Mouse (Mus musculus) E14TG2a.4 (cell line): ENCODE data around the gene Sf3b5.

Experiments used
- H3K27me3 ChIP-seq: 2 replicates; pipeline ENCODE4 v1.6.1; 2014; ENCODE audit warnings: low read length, control low read depth; ENCODE audit not compliant: insufficient read depth
- H3K36me3 ChIP-seq: 2 replicates; pipeline ENCODE4 v1.6.1; 2014; ENCODE audit warnings: low read length, control low read depth; ENCODE audit not compliant: insufficient read depth
- H3K4me1 ChIP-seq: replicated peaks from 2 replicates; pipeline ENCODE4 v1.6.1; 2014; ENCODE audit warnings: low read depth, low read length, control low read depth
- H3K4me3 ChIP-seq: replicated peaks from 2 replicates; pipeline ENCODE4 v1.5.1; 2014; ENCODE audit warnings: mild to moderate bottlenecking, low read length
- H3K9me3 ChIP-seq: 2 replicates; pipeline ENCODE4 v1.6.1; 2014; ENCODE audit warnings: low read length, control low read depth
- CTCF ChIP-seq: conservative IDR thresholded peaks from 2 replicates; pipeline ENCODE4 v1.5.1; 2014; ENCODE audit warnings: low read length
- NANOG ChIP-seq: IDR thresholded peaks from 2 replicates; pipeline ENCODE4 v1.6.1; 2014; ENCODE audit warnings: borderline replicate concordance, low read length, mixed read lengths
- POU5F1 ChIP-seq: IDR thresholded peaks from 2 replicates; pipeline ENCODE4 v1.6.1; 2014; ENCODE audit warnings: low read length, borderline replicate concordance

Sf3b5 gene

GRCm38 (mm10) chr10:12974572-12974971 is 30.6 kb upstream of the Sf3b5 start:
- 0 out of 2 replicates have a peak, but pooled peaks cover 4% of the 10 kb centered on the region for H3K9me3 ChIP-seq
- H3K4me1 ChIP-seq = no peaks in the 10 kb centered on the region
- H3K4me3 ChIP-seq = no peak overlapping the region
- H3K36me3 ChIP-seq = no peaks in the 10 kb centered on the region
- TF ChIP-seq NANOG (no peak), CTCF (no peak), POU5F1 (no peak)
- no peaks in the 10 kb centered on the region for H3K27me3 ChIP-seq

- Histone ChIP-seq H3K9me3 (0 out of 2 replicates have a peak, but pooled peaks cover 4% of the 10 kb centered on the region), H3K4me3 (no peak overlapping the region), H3K27me3 (no peaks in the 10 kb centered on the region), H3K4me1 (no peaks in the 10 kb centered on the region), H3K36me3 (no peaks in the 10 kb centered on the region)
- TF ChIP-seq NANOG (no peak), POU5F1 (no peak), CTCF (no peak)
Measured at GRCm38 (mm10) chr10:12975461-12975860, 29.7 kb upstream of the Sf3b5 start.

- Histone ChIP-seq H3K9me3 (0 out of 2 replicates have a peak, but pooled peaks cover 4% of the 10 kb centered on the region), H3K36me3 (no peaks in the 10 kb centered on the region), H3K4me3 (no peak overlapping the region), H3K27me3 (no peaks in the 10 kb centered on the region), H3K4me1 (no peaks in the 10 kb centered on the region)
- TF ChIP-seq POU5F1 (no peak), CTCF (no peak), NANOG (no peak)
Measured at GRCm38 (mm10) chr10:12975957-12976356, 29.2 kb upstream of the Sf3b5 start.

GRCm38 (mm10) chr10:12976552-12976951 is 28.6 kb upstream of the Sf3b5 start:
- Histone ChIP-seq H3K4me3 (no peak overlapping the region), H3K36me3 (no peaks in the 10 kb centered on the region), H3K9me3 (no peaks in the 10 kb centered on the region), H3K27me3 (no peaks in the 10 kb centered on the region), H3K4me1 (no peaks in the 10 kb centered on the region)
- TF ChIP-seq POU5F1 (no peak), CTCF (no peak), NANOG (no peak)

- no peaks in the 10 kb centered on the region for H3K27me3 ChIP-seq
- no peak overlapping the region for H3K4me3 ChIP-seq
- TF ChIP-seq POU5F1 = no peak
- no peak for TF ChIP-seq CTCF
- TF ChIP-seq NANOG = no peak
- H3K36me3 ChIP-seq = no peaks in the 10 kb centered on the region
- H3K9me3 ChIP-seq = no peaks in the 10 kb centered on the region
- no peaks in the 10 kb centered on the region for H3K4me1 ChIP-seq
Measured at GRCm38 (mm10) chr10:12977787-12978212, 27.3 kb upstream of the Sf3b5 start.

- no peak for TF ChIP-seq NANOG
- TF ChIP-seq CTCF = no peak
- no peak for TF ChIP-seq POU5F1
Measured at GRCm38 (mm10) chr10:12981071-12981470, 24.1 kb upstream of the Sf3b5 start.

GRCm38 (mm10) chr10:12983516-12983915 is 21.6 kb upstream of the Sf3b5 start:
- no peaks in the 10 kb centered on the region for H3K36me3 ChIP-seq
- peaks cover 9% of the 10 kb centered on the region for H3K4me1 ChIP-seq
- no peak overlapping the region for H3K4me3 ChIP-seq
- no peak for TF ChIP-seq NANOG
- TF ChIP-seq CTCF = no peak
- TF ChIP-seq POU5F1 = no peak
- no peaks in the 10 kb centered on the region for H3K27me3 ChIP-seq
- no peaks in the 10 kb centered on the region for H3K9me3 ChIP-seq

More at GRCm38 (mm10) chr10:12981071-12981470, 24.1 kb upstream of the Sf3b5 start:
- no peaks in the 10 kb centered on the region for H3K27me3 ChIP-seq
- no peaks in the 10 kb centered on the region for H3K9me3 ChIP-seq
- H3K4me3 ChIP-seq = no peak overlapping the region
- H3K4me1 ChIP-seq = no peaks in the 10 kb centered on the region
- H3K36me3 ChIP-seq = no peaks in the 10 kb centered on the region

GRCm38 (mm10) chr10:12985028-12985427 is 20.1 kb upstream of the Sf3b5 start:
- Histone ChIP-seq H3K4me1 (peaks cover 11% of the 10 kb centered on the region), H3K36me3 (no peaks in the 10 kb centered on the region), H3K9me3 (no peaks in the 10 kb centered on the region), H3K27me3 (0 out of 2 replicates have a peak, but pooled peaks cover 4% of the 10 kb centered on the region), H3K4me3 (no peak overlapping the region)
- TF ChIP-seq POU5F1 = no peak
- no peak for TF ChIP-seq NANOG
- no peak for TF ChIP-seq CTCF

GRCm38 (mm10) chr10:12986485-12986884 is 18.7 kb upstream of the Sf3b5 start:
- no peak overlapping the region for H3K4me3 ChIP-seq
- H3K36me3 ChIP-seq = no peaks in the 10 kb centered on the region
- peaks cover 15% of the 10 kb centered on the region for H3K4me1 ChIP-seq
- 0 out of 2 replicates have a peak, but pooled peaks cover 4% of the 10 kb centered on the region for H3K27me3 ChIP-seq
- H3K9me3 ChIP-seq = no peaks in the 10 kb centered on the region
- TF ChIP-seq NANOG (no peak), POU5F1 (no peak), CTCF (no peak)
